Mouse (Mus musculus): ENCODE measurements around the gene Cd300a. TPM values are rescaled to one million over a fixed set of nuclear protein-coding genes. Genes with fewer than 3 reads are reported as not detected.

Cd300a gene
- total RNA-seq, 2 experiments from 2014 or later = 0.59 to 0.81 TPM

GRCm38 (mm10) chr11:114866486-114867360 is 23.1 kb upstream of the Cd300a start:
- DNase-seq (ENCODE audit: low spot score) = peak; percentile 69

DNA sequence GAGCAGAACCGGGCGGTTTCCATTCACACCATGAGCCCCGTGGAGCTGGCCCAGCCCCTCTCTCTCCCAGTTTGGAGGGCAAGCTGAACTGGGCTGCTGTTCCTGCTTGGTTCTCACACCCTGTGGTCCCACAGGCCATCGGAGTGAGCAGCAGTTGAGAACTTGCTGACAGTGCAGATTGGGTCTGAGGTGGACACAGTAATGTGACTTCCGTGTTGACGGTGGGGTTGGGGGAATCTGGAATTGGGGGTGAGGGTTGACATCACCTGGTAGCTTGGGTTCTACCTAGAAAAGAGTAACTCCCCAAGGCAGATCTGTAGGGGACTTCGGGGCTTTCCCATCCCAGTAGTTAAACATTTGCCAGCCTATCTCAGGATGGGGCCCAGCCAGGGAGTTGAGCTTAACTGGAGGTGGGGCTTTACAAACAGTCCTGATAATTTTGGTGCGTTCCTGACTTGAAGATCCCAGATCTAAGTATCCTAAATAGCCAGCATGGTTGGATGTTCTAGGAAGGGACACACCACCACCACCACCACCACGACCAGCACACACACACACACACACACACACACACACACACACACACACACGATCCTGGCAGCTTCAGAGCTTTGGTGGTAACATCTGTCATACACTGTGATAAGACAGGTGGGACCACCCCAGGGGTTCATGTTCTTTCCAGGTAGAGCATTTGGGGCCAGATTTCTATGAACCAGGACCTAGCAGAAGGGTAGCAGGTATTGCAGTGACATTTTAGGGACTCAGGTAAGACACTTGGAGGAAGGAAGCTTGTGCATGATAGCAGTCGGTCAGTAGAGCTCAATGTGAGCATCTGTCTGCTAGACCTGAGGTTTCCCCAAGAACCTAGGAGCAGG is 22.2 kb upstream of the Cd300a start:
- no peak for DNase-seq (ENCODE audit: low spot score)

DNA sequence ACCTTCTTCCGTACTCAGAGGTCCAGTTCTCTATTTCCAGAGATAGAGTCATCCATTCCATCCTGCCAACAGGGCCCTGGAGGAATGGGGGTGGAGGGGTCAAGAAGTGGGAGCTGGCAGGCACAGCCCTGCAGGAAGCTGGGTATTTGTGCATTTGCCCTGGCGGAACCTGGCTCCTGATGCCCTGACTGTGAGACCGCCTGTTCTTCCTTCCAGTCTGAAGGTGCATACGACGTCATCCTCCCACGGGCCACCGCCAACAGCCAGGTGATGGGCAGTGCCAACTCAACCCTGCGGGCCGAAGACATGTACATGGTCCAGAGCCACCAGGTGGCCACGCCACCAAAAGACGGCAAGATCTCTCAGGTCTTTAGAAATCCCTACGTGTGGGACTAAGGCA is 21.6 kb upstream of the Cd300a start:
- DNase-seq (ENCODE audit: low spot score) = no peak

DNA sequence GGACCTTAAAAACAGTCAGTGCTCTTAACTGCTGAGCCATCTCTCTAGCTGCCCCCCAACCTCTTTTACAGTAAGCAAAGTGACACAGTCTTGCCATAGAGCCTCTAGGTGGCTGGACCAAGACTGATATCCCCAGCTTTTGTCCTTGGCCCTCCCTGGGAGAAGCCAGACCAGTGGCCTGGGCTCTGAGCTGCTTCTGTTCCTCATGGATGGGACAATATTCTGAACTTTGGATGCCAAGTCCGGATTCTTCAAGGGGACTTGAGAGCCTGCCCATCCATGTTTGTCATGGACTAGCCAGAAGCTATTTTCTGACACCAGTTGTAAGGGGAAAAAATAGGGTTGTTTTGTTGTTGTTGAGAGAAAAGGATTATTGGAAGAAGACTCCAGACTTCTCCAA is 20.1 kb upstream of the Cd300a start:
- no peak for DNase-seq (ENCODE audit: low spot score)

GRCm38 (mm10) chr11:114871540-114871939 is 18.3 kb upstream of the Cd300a start:
- DNase-seq (ENCODE audit: low spot score) = no peak

GRCm38 (mm10) chr11:114873022-114873817 is 16.6 kb upstream of the Cd300a start:
- no peak for DNase-seq (ENCODE audit: low spot score)

GRCm38 (mm10) chr11:114874226-114875145 is 15.4 kb upstream of the Cd300a start:
- DNase-seq (ENCODE audit: low spot score) = no peak

GRCm38 (mm10) chr11:114875301-114875801 is 14.5 kb upstream of the Cd300a start:
- DNase-seq (ENCODE audit: low spot score) = no peak

- DNase-seq (ENCODE audit: low spot score) = no peak
These were observed 13.7 kb upstream of the Cd300a start for GRCm38 (mm10) chr11:114876176-114876575.

DNA sequence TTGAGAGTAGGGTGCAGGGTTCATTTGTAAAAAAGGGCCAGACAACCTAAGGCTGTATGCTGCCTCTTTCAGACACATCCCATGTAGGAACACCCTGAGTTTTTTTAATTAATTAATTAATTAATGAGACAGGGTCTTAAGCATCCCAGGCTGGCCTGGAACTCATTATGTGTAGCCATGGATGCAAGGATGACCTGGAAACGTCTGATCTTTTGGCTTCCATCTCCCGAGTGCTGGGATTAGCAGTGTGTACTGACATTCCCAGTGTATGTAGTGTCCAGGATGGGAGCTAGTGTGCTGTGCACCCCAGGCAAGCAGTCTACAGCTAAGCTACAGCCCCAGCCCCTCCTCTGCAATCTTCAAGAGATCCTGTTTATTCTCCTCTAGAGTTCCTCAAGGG is 13.2 kb upstream of the Cd300a start:
- no peak for DNase-seq (ENCODE audit: low spot score)

DNA sequence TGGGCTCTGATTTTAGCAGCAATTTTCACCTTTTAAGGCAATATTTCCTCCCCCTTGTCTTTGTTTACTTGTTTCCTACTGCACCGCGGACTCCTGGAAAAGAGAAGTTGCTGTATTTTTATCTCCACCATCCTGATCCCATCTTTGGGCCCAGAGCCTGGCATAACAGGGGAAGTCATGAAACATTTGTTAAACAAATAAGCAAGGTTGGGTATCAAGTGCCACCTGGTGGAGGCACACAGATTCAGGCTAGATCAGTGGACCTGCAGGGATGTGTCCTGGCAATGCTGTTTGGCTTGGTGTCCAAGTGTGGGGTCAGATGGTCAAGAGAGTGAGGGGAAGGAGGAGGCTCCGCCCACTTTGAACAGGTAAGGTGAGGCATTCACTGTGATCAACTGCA is 12.7 kb upstream of the Cd300a start:
- peak; percentile 65 for DNase-seq (ENCODE audit: low spot score)

DNA sequence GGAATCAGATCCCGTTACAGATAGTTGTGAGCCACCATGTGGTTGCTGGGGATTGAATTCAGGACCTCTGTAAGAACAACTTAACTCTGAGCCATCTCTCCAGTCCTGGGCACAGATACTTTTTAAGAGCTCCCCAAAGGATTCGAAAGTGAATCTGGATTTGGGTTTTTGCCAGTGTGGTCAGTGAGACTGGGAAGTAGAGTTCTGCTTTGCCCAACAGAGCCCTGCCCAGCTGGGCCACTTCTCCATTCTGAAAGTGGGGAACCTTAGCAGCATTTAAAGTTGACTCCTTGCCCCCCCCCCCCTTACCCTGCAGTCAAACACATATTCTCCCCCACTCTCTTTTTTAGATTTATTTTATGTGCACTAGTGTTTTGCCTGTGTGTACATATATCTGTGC is 10.2 kb upstream of the Cd300a start:
- DNase-seq (ENCODE audit: low spot score) = no peak

DNA sequence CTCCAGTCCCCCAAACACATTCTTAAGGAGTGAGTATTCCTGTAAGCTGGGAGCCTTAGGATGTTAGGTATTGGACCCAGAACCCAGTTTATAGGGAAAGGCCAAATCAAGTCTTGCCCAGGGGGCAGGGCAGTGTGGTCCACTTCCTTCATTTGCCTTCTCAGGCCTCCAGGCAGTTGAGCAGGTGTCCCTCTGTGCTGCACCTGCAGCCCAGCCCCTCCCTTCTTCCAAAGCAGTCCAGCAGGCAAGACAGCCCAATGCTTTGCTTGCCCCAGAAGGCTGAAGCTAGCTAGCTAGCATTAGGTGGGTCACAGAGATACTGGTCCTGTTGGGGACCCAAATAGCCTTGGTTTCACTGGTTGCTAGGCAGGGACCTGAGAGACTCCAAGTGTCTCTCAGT is 9.7 kb upstream of the Cd300a start:
- no peak for DNase-seq (ENCODE audit: low spot score)

DNA sequence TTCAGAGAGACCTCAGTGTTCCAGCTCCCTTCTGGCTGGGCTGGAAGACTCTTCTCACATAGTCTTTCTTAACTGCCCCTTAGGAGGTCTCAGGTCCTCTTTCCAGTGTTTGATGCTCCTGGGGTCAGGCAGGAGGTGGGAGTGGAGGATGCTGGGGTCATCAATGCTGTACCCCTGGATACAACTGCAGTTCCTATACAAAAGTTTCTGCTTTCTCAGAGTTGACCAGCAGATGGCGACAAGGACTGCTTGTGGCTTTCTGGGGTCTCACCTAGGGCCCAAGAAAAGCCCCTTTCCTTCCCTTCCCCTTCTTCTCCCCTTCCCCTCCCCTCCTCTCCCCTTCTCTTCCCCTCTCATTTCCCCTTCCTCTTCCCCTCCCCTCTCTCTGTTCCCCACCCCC is 9.3 kb upstream of the Cd300a start:
- peak; percentile 40 for DNase-seq (ENCODE audit: low spot score)

DNA sequence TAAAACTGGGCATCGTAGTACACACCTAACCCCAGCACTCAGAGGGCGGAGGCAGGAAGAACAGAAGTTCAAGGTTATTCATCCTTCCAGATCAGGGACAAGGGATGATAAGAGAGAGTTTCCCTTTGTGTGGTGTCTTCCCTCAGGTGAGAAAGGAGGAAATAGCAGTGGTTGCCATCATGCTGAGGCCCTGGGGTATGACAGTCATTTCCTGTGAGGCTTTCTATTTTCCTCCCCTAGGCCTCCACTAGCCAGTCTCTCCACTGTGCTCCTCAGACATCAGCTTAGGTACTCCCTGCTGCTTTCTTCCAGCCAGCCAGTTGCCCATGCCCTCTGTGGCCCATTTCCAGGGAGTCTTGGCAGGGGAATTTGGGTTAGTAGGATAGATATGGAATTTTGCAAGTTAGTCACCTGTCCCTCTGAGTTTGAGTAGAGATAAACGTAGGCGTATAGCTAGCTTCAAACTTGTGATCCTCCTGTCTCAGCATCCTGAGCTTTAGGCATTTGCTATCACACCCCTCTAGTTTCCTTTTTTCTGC is 6.5 kb upstream of the Cd300a start:
- DNase-seq (ENCODE audit: low spot score) = no peak

GRCm38 (mm10) chr11:114884380-114885100 is 5.3 kb upstream of the Cd300a start:
- no peak for DNase-seq (ENCODE audit: low spot score)

GRCm38 (mm10) chr11:114890542-114890941 is 701 bp downstream of the Cd300a start:
- no peak for DNase-seq (ENCODE audit: low spot score)

DNA sequence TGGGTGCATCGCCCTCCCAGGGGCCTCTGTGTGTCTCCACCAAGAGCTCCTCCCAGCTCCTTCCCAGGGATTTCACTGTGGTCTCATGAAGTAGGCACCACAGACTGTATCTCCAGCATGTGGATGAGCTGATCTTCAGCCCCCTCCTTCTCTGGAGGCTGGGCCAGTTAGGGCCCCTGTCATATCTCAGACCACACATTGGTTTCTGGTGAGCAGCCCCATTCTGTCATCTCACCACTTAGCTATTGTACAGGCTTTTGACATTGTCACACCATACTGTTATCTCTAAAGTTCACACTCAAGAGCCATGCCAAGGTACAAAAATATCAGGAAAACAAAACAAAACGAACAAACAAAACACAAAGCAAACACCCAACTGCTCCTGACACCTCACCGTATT is 6.2 kb downstream of the Cd300a start:
- DNase-seq (ENCODE audit: low spot score) = no peak

- peak; percentile 26 for DNase-seq (ENCODE audit: low spot score)
These were observed 8.2 kb downstream of the Cd300a start for GRCm38 (mm10) chr11:114898026-114898425.
